Mouse (Mus musculus) hindbrain, embryonic 14.5 days (tissue): ENCODE measurements around the gene Ring1. TPM values are rescaled to one million over a fixed set of nuclear protein-coding genes. Genes with fewer than 3 reads are reported as not detected.

Experiments
- ATAC-seq: fragments of 200-750 bp; cut with Nextera tagmentation; 2 replicates; pipeline ENCODE4 v1.8.0; 2017; ENCODE audit warnings: moderate number of reproducible peaks, mild to moderate bottlenecking, moderate TSS enrichment, moderate library complexity; ENCODE audit not compliant: low FRiP score
- DNase-seq: peaks from one replicate; pipeline ENCODE4 v3.0.0-alpha.2; 2015; ENCODE audit warnings: low spot score
- H3K27ac ChIP-seq: fragments of 300-500 bp; sonication (generic); 2 replicates; pipeline ENCODE4 v1.5.1; 2014; ENCODE audit warnings: mild to moderate bottlenecking, moderate library complexity
- H3K27me3 ChIP-seq: fragments of 300-500 bp; sonication (generic); 2 replicates; pipeline ENCODE4 v1.6.1; 2014; ENCODE audit warnings: mild to moderate bottlenecking, low read length, mixed read lengths; ENCODE audit not compliant: control insufficient read depth, insufficient read depth
- H3K36me3 ChIP-seq: fragments of 300-500 bp; sonication (generic); replicated peaks from 2 replicates; pipeline ENCODE4 v1.6.1; 2014; ENCODE audit not compliant: control insufficient read depth, insufficient read depth
- H3K4me1 ChIP-seq: fragments of 300-500 bp; sonication (generic); replicated peaks from 2 replicates; pipeline ENCODE4 v1.6.1; 2014; ENCODE audit warnings: antibody characterized with exemption, low read length, mixed read lengths; ENCODE audit not compliant: control insufficient read depth, insufficient read depth
- H3K4me2 ChIP-seq: fragments of 300-500 bp; sonication (generic); replicated peaks from 2 replicates; pipeline ENCODE4 v1.6.1; 2014; ENCODE audit warnings: mild to moderate bottlenecking, moderate library complexity
- H3K4me3 ChIP-seq: fragments of 300-500 bp; sonication (generic); replicated peaks from 2 replicates; pipeline ENCODE4 v1.5.1; 2014; ENCODE audit warnings: mild to moderate bottlenecking, low read length
- H3K9ac ChIP-seq: fragments of 300-500 bp; sonication (generic); 2 replicates; pipeline ENCODE4 v1.6.1; 2014
- H3K9me3 ChIP-seq: fragments of 300-500 bp; sonication (generic); 2 replicates; pipeline ENCODE4 v1.6.1; 2016; ENCODE audit warnings: low read length; ENCODE audit not compliant: control insufficient read depth
- WGBS: fragments of 180-500 bp; shearing (Covaris S2); extraction: QIAGEN DNeasy Blood & Tissue Kit; methylation state at CpG from one replicate; pipeline ENCODE4 v1.1.7; 2014; 5-methylcytosine and 5-hydroxymethylcytosine counted together
- polyA plus RNA-seq: library from polyadenylated mRNA; unstranded; fragments of >200 nt; fragmentation: Nextera tagmentation; extraction: Ambion mirVana; gene quantifications from 2 replicates; pipeline ENCODE4 v1.2.1, GENCODE M21; 2014

The Ring1 gene
- polyA plus RNA-seq = 6.3 and 7.8 TPM in 2 replicates

- Histone ChIP-seq H3K27ac (peak within 1 kb of the TSS; percentile 99), H3K27me3 (no peaks in the 10 kb centered on the region), H3K4me3 (peak within 1 kb of the TSS; percentile 92), H3K4me2 (peak within 1 kb of the TSS; percentile 83), H3K9me3 (0 out of 2 replicates have a peak, but pooled peaks cover 3% of the 10 kb centered on the region), H3K4me1 (peaks cover 45% of the 10 kb centered on the region), H3K9ac (peak within 1 kb of the TSS; percentile 97), H3K36me3 (peaks cover 39% of the 10 kb centered on the region)
- DNase-seq = peak; percentile 86
- WGBS = under 1% methylated on average over 48 of the region's 58 CpGs
- peak; percentile 81 for ATAC-seq
Measured at GRCm38 (mm10) chr17:34024317-34024821, at the start of gene Ring1. Gene Ring1, minus strand, starts transcription at chr17:34024680.

- H3K4me2 ChIP-seq = no peak overlapping the region
- H3K9ac ChIP-seq = no peak overlapping the region
- no peaks in the 10 kb centered on the region for H3K36me3 ChIP-seq
- H3K4me3 ChIP-seq = no peak overlapping the region
- peaks cover 13% of the 10 kb centered on the region; the same call in 1 of the 2 replicates for H3K27me3 ChIP-seq
- no peaks in the 10 kb centered on the region for H3K4me1 ChIP-seq
- H3K9me3 ChIP-seq = no peaks in the 10 kb centered on the region
- 77% methylated on average over 5 of the region's 5 CpGs for WGBS
- H3K27ac ChIP-seq = no peak overlapping the region
- ATAC-seq (no peak), DNase-seq (no peak)
Measured at GRCm38 (mm10) chr17:34072091-34072490, 47.6 kb upstream of the Ring1 start.

GRCm38 (mm10) chr17:34068864-34069263 lies 44.4 kb upstream of the Ring1 start:
- no peak overlapping the region for H3K4me3 ChIP-seq
- no peak overlapping the region for H3K9ac ChIP-seq
- H3K9me3 ChIP-seq = no peaks in the 10 kb centered on the region
- H3K4me2 ChIP-seq = no peak overlapping the region
- ATAC-seq (no peak), DNase-seq (no peak)
- no peaks in the 10 kb centered on the region for H3K4me1 ChIP-seq
- H3K36me3 ChIP-seq = no peaks in the 10 kb centered on the region
- no peak overlapping the region for H3K27ac ChIP-seq
- no peaks in the 10 kb centered on the region for H3K27me3 ChIP-seq
- WGBS = 52% methylated on average over 3 of the region's 3 CpGs

GRCm38 (mm10) chr17:34057224-34057623 lies 32.7 kb upstream of the Ring1 start:
- Histone ChIP-seq H3K9me3 (no peaks in the 10 kb centered on the region), H3K4me1 (no peaks in the 10 kb centered on the region), H3K9ac (no peak overlapping the region), H3K4me2 (no peak overlapping the region), H3K27me3 (no peaks in the 10 kb centered on the region), H3K4me3 (no peak overlapping the region), H3K27ac (no peak overlapping the region), H3K36me3 (peaks cover 15% of the 10 kb centered on the region; the same call in 1 of the 2 replicates)
- ATAC-seq = no peak
- no peak for DNase-seq
- 79% methylated on average over 7 of the region's 7 CpGs for WGBS

GRCm38 (mm10) chr17:34047404-34048050 lies 23.0 kb upstream of the Ring1 start:
- WGBS = 94% methylated on average over 5 of the region's 5 CpGs
- no peak overlapping the region for H3K27ac ChIP-seq
- H3K4me2 ChIP-seq = no peak overlapping the region
- no peaks in the 10 kb centered on the region; the same call in 1 of the 2 replicates for H3K36me3 ChIP-seq
- no peaks in the 10 kb centered on the region for H3K27me3 ChIP-seq
- H3K9me3 ChIP-seq = peaks cover 7% of the 10 kb centered on the region; the same call in 1 of the 2 replicates
- no peak overlapping the region for H3K4me3 ChIP-seq
- ATAC-seq = no peak
- no peak for DNase-seq
- H3K9ac ChIP-seq = no peak overlapping the region
- no peaks in the 10 kb centered on the region for H3K4me1 ChIP-seq

GRCm38 (mm10) chr17:34045941-34046340 lies 21.5 kb upstream of the Ring1 start:
- H3K36me3 ChIP-seq = no peaks in the 10 kb centered on the region
- H3K9ac ChIP-seq = no peak overlapping the region
- no peak overlapping the region for H3K4me3 ChIP-seq
- no peaks in the 10 kb centered on the region for H3K27me3 ChIP-seq
- DNase-seq (no peak), ATAC-seq (no peak)
- peaks cover 7% of the 10 kb centered on the region; the same call in 1 of the 2 replicates for H3K9me3 ChIP-seq
- WGBS = 78% methylated on average over 14 of the region's 14 CpGs
- no peak overlapping the region for H3K27ac ChIP-seq
- no peaks in the 10 kb centered on the region for H3K4me1 ChIP-seq
- H3K4me2 ChIP-seq = no peak overlapping the region

GRCm38 (mm10) chr17:34039562-34040450 lies 15.3 kb upstream of the Ring1 start:
- Histone ChIP-seq H3K4me3 (peak overlapping the region; percentile 14), H3K36me3 (peaks cover 34% of the 10 kb centered on the region), H3K9ac (peak overlapping the region; percentile 52; the same call in 1 of the 2 replicates), H3K27me3 (no peaks in the 10 kb centered on the region), H3K27ac (no peak overlapping the region), H3K4me1 (peaks cover 19% of the 10 kb centered on the region), H3K9me3 (no peaks in the 10 kb centered on the region), H3K4me2 (peak overlapping the region; percentile 51)
- DNase-seq = no peak
- WGBS = 33% methylated on average over 17 of the region's 17 CpGs
- ATAC-seq = no peak

- ATAC-seq (peak; percentile 59), DNase-seq (no peak)
- Histone ChIP-seq H3K27me3 (no peaks in the 10 kb centered on the region), H3K27ac (0 out of 2 replicates have a peak within 1 kb of the TSS, but pooled peaks have one; percentile 14), H3K36me3 (peaks cover 42% of the 10 kb centered on the region), H3K4me2 (peak within 1 kb of the TSS; percentile 51), H3K9ac (peak within 1 kb of the TSS; percentile 52), H3K4me3 (peak within 1 kb of the TSS; percentile 14), H3K9me3 (no peaks in the 10 kb centered on the region), H3K4me1 (peaks cover 19% of the 10 kb centered on the region)
- WGBS = 14% methylated on average over 28 of the region's 28 CpGs
Measured at GRCm38 (mm10) chr17:34038878-34039561, 14.5 kb upstream of the Ring1 start, which contains the start of gene Col11a2. Gene Col11a2, plus strand, starts transcription at chr17:34039437.
